Mouse (Mus musculus): ENCODE results near the gene Msantd2. TPM values are rescaled to one million over a fixed set of nuclear protein-coding genes. Genes with fewer than 3 reads are reported as not detected.

The Msantd2 gene
- polyA plus RNA-seq, 1 experiment from 2014 or later: 32.3 TPM

GRCm38 (mm10) chr9:37461571-37461970 is 27.5 kb upstream of the Msantd2 start:
- Histone ChIP-seq H3K36me3 (ENCODE audit: poor library complexity, severe bottlenecking) (no peaks in the 10 kb centered on the region), H3K27me3 (peaks cover 40% of the 10 kb centered on the region), H3K9ac (no peak overlapping the region), H3K9me3 (replicated peaks) (no peaks in the 10 kb centered on the region), H3K4me3 (no peak overlapping the region), H3K4me1 (peaks cover 53% of the 10 kb centered on the region), H3K4me2 (no peak overlapping the region), H3K27ac (no peak overlapping the region)
- no peak for ATAC-seq
- WGBS: 7% methylated on average over 3 of the region's 3 CpGs

GRCm38 (mm10) chr9:37462764-37463163 is 26.4 kb upstream of the Msantd2 start:
- no peak overlapping the region for H3K27ac ChIP-seq
- H3K4me2 ChIP-seq: no peak overlapping the region

GRCm38 (mm10) chr9:37473611-37474125 is 15.5 kb upstream of the Msantd2 start:
- no peak overlapping the region for H3K4me3 ChIP-seq
- no peak overlapping the region for H3K4me2 ChIP-seq
- H3K4me1 ChIP-seq: no peaks in the 10 kb centered on the region
- no peaks in the 10 kb centered on the region for H3K9me3 ChIP-seq (replicated peaks)
- H3K36me3 ChIP-seq (ENCODE audit: poor library complexity, severe bottlenecking): no peaks in the 10 kb centered on the region
- ATAC-seq: no peak
- H3K27me3 ChIP-seq: no peaks in the 10 kb centered on the region
- 63% methylated on average over 3 of the region's 3 CpGs for WGBS
- no peak overlapping the region for H3K9ac ChIP-seq
- H3K27ac ChIP-seq: no peak overlapping the region

More at GRCm38 (mm10) chr9:37462764-37463163, 26.4 kb upstream of the Msantd2 start:
- ATAC-seq: no peak
- 17% methylated on average over 7 of the region's 7 CpGs for WGBS
- Histone ChIP-seq H3K27me3 (peaks cover 36% of the 10 kb centered on the region), H3K9me3 (replicated peaks) (no peaks in the 10 kb centered on the region), H3K36me3 (ENCODE audit: poor library complexity, severe bottlenecking) (no peaks in the 10 kb centered on the region), H3K4me3 (no peak overlapping the region), H3K4me1 (peaks cover 41% of the 10 kb centered on the region), H3K9ac (no peak overlapping the region)

GRCm38 (mm10) chr9:37474923-37475322 is 14.2 kb upstream of the Msantd2 start:
- Histone ChIP-seq H3K27me3 (no peaks in the 10 kb centered on the region), H3K9me3 (replicated peaks) (no peaks in the 10 kb centered on the region), H3K36me3 (ENCODE audit: poor library complexity, severe bottlenecking) (no peaks in the 10 kb centered on the region), H3K4me3 (no peak overlapping the region), H3K27ac (no peak overlapping the region), H3K4me2 (no peak overlapping the region), H3K4me1 (no peaks in the 10 kb centered on the region), H3K9ac (no peak overlapping the region)
- WGBS: 88% methylated on average over 7 of the region's 7 CpGs
- ATAC-seq: no peak

- Histone ChIP-seq H3K4me2 (no peak overlapping the region), H3K27ac (no peak overlapping the region), H3K36me3 (ENCODE audit: poor library complexity, severe bottlenecking) (no peaks in the 10 kb centered on the region), H3K9ac (no peak overlapping the region), H3K4me1 (peaks cover 12% of the 10 kb centered on the region), H3K4me3 (no peak overlapping the region), H3K9me3 (replicated peaks) (no peaks in the 10 kb centered on the region), H3K27me3 (no peaks in the 10 kb centered on the region)
- 72% methylated on average over 5 of the region's 5 CpGs for WGBS
- no peak for ATAC-seq
These were observed 4.0 kb upstream of the Msantd2 start for GRCm38 (mm10) chr9:37485146-37485545.

- Histone ChIP-seq H3K9me3 (replicated peaks) (no peaks in the 10 kb centered on the region), H3K4me3 (peak overlapping the region; percentile 97), H3K4me2 (peak overlapping the region; percentile 94), H3K36me3 (ENCODE audit: poor library complexity, severe bottlenecking) (no peaks in the 10 kb centered on the region), H3K27ac (peak overlapping the region; percentile 98), H3K27me3 (no peaks in the 10 kb centered on the region), H3K9ac (peak overlapping the region; percentile 96; the same call in 1 of the 2 replicates), H3K4me1 (peaks cover 27% of the 10 kb centered on the region)
- 33% methylated on average over 4 of the region's 4 CpGs for WGBS
- no peak for ATAC-seq
These were observed 1.1 kb upstream of the Msantd2 start for GRCm38 (mm10) chr9:37488041-37488440.

GRCm38 (mm10) chr9:37489446-37490120 is 464 bp downstream of the Msantd2 start:
- Histone ChIP-seq H3K9ac (peak overlapping the region; percentile 96), H3K36me3 (ENCODE audit: poor library complexity, severe bottlenecking) (peaks cover 10% of the 10 kb centered on the region), H3K27ac (peak overlapping the region; percentile 98), H3K9me3 (replicated peaks) (0 out of 2 replicates have a peak, but pooled peaks cover 4% of the 10 kb centered on the region), H3K27me3 (no peaks in the 10 kb centered on the region), H3K4me3 (peak overlapping the region; percentile 97), H3K4me2 (peak overlapping the region; percentile 94), H3K4me1 (peaks cover 27% of the 10 kb centered on the region)
- ATAC-seq: peak; percentile 81
- WGBS: 0% methylated on average over 59 of the region's 75 CpGs

- 73% methylated on average over 3 of the region's 3 CpGs for WGBS
- ATAC-seq: no peak
- Histone ChIP-seq H3K9ac (no peak overlapping the region), H3K27me3 (no peaks in the 10 kb centered on the region), H3K4me1 (peaks cover 14% of the 10 kb centered on the region), H3K4me3 (no peak overlapping the region), H3K9me3 (replicated peaks) (0 out of 2 replicates have a peak, but pooled peaks cover 4% of the 10 kb centered on the region), H3K4me2 (no peak overlapping the region), H3K36me3 (ENCODE audit: poor library complexity, severe bottlenecking) (peaks cover 16% of the 10 kb centered on the region), H3K27ac (no peak overlapping the region)
These were observed 6.6 kb downstream of the Msantd2 start for GRCm38 (mm10) chr9:37495761-37496160.

- Histone ChIP-seq H3K36me3 (ENCODE audit: poor library complexity, severe bottlenecking) (peaks cover 16% of the 10 kb centered on the region), H3K4me3 (no peak overlapping the region), H3K4me1 (peaks cover 8% of the 10 kb centered on the region), H3K9ac (no peak overlapping the region), H3K27me3 (no peaks in the 10 kb centered on the region), H3K9me3 (replicated peaks) (0 out of 2 replicates have a peak, but pooled peaks cover 4% of the 10 kb centered on the region), H3K4me2 (no peak overlapping the region), H3K27ac (no peak overlapping the region)
- no peak for ATAC-seq
These were observed 7.2 kb downstream of the Msantd2 start for GRCm38 (mm10) chr9:37496325-37496724.

- no peak overlapping the region for H3K4me2 ChIP-seq
- H3K4me3 ChIP-seq: no peak overlapping the region
- H3K27me3 ChIP-seq: no peaks in the 10 kb centered on the region
- H3K9ac ChIP-seq: no peak overlapping the region
- no peak overlapping the region for H3K27ac ChIP-seq
- peaks cover 6% of the 10 kb centered on the region; the same call in 1 of the 2 replicates for H3K4me1 ChIP-seq
- ATAC-seq: no peak
- peaks cover 6% of the 10 kb centered on the region; the same call in 1 of the 2 replicates for H3K36me3 ChIP-seq (ENCODE audit: poor library complexity, severe bottlenecking)
- WGBS: 72% methylated on average over 3 of the region's 3 CpGs
- no peaks in the 10 kb centered on the region for H3K9me3 ChIP-seq (replicated peaks)
These were observed 11.1 kb downstream of the Msantd2 start for GRCm38 (mm10) chr9:37500201-37500600.

GRCm38 (mm10) chr9:37501170-37501569 is 12.1 kb downstream of the Msantd2 start:
- no peak overlapping the region for H3K4me3 ChIP-seq
- no peak overlapping the region for H3K27ac ChIP-seq
- no peak for ATAC-seq
- H3K4me1 ChIP-seq: 0 out of 2 replicates have a peak, but pooled peaks cover under 1% of the 10 kb centered on the region
- H3K27me3 ChIP-seq: no peaks in the 10 kb centered on the region
- H3K36me3 ChIP-seq (ENCODE audit: poor library complexity, severe bottlenecking): peaks cover 3% of the 10 kb centered on the region; the same call in 1 of the 2 replicates
- no peaks in the 10 kb centered on the region for H3K9me3 ChIP-seq (replicated peaks)
- H3K4me2 ChIP-seq: no peak overlapping the region
- H3K9ac ChIP-seq: no peak overlapping the region
- WGBS: 88% methylated on average over 1 of the region's 1 CpGs

- ATAC-seq: no peak
- H3K4me3 ChIP-seq: no peak overlapping the region
- no peak overlapping the region for H3K27ac ChIP-seq
- peaks cover 3% of the 10 kb centered on the region; the same call in 1 of the 2 replicates for H3K36me3 ChIP-seq (ENCODE audit: poor library complexity, severe bottlenecking)
- no peaks in the 10 kb centered on the region for H3K9me3 ChIP-seq (replicated peaks)
- peaks cover 7% of the 10 kb centered on the region for H3K4me1 ChIP-seq
- no peaks in the 10 kb centered on the region for H3K27me3 ChIP-seq
- H3K4me2 ChIP-seq: no peak overlapping the region
- no peak overlapping the region for H3K9ac ChIP-seq
These were observed 15.2 kb downstream of the Msantd2 start for GRCm38 (mm10) chr9:37504348-37504747.

Measured in forebrain, embryonic 13.5 days (tissue).